In genomic region chr4:108320627-108321380, GRCm38 (mm10) we compare ENCODE assay signal across 15 mouse cellular contexts. TPM values are rescaled to one million over a fixed set of nuclear protein-coding genes. Genes with fewer than 3 reads are reported as not detected.
A peak's percentile ranks its signal among the peaks of the same experiment; 100 is the strongest.
DNase-seq lines count a peak whose midpoint lies in the region; ATAC-seq and TF ChIP-seq lines count a peak whose summit lies in the region.
"Had no signal": no experiment of that assay in that cellular context is flagged by ENCODE, and none has a peak within 500 bp of the region (broad histone marks: within the 10 kb centered on the region; RNA-seq: fewer than 3 reads in every experiment).

No protein-coding gene starts in this region.

- no peak overlapping the region for H3K4me2 ChIP-seq in heart, embryonic 16.5 days (ENCODE audit: low read depth, low read length)
- H3K4me2 ChIP-seq in kidney, postnatal 0 days (ENCODE audit: low read length): no peak overlapping the region
- H3K4me2 ChIP-seq: embryonic facial prominence, embryonic 13.5 days; forebrain, embryonic 15.5 days had no signal

- no peak overlapping the region for H3K9ac ChIP-seq in heart, embryonic 16.5 days (ENCODE audit: low read length)
- no peak overlapping the region for H3K9ac ChIP-seq in kidney, postnatal 0 days (ENCODE audit: low read depth, low read length)
- H3K9ac ChIP-seq: embryonic facial prominence, embryonic 13.5 days; forebrain, embryonic 15.5 days; liver, embryonic 14.5 days had no signal

- no peak for DNase-seq in heart, postnatal 25 days (ENCODE audit: low spot score)
- peak; percentile 41 to 55 for DNase-seq in spleen, postnatal 36 days (ENCODE audit: low spot score in 2 of 2)
- no peak for DNase-seq in spleen, adult 12 weeks (ENCODE audit: low spot score)
- DNase-seq in kidney, postnatal 0 days (ENCODE audit: low spot score): no peak
- DNase-seq in urinary bladder, postnatal 36 days (ENCODE audit: low spot score in 2 of 2): no peak
- DNase-seq in layer of hippocampus, postnatal 25 days (ENCODE audit: extremely low spot score in 1 of 2, low spot score in 1 of 2): no peak
- DNase-seq: cerebellum, adult 9-11 months; heart, postnatal 4 days; thymus, postnatal 14 days had no signal

- 0 out of 2 replicates have a peak, but pooled peaks have one; percentile 26 for ATAC-seq in heart, embryonic 16.5 days (replicated peaks; ENCODE audit: extremely low read depth, insufficient read depth, low FRiP score)
- peak; percentile 78; the same call in 1 of the 2 replicates for ATAC-seq in kidney, postnatal 0 days (replicated peaks; ENCODE audit: low FRiP score, low read depth)
- ATAC-seq: forebrain, embryonic 15.5 days; intestine, embryonic 16.5 days had no signal

- H3K36me3 ChIP-seq in heart, embryonic 16.5 days (ENCODE audit: control insufficient read depth, insufficient read depth): no peaks in the 10 kb centered on the region
- no peaks in the 10 kb centered on the region for H3K36me3 ChIP-seq in kidney, postnatal 0 days (ENCODE audit: insufficient read depth, low read length)
- H3K36me3 ChIP-seq: embryonic facial prominence, embryonic 13.5 days; forebrain, embryonic 15.5 days had no signal

- no peak overlapping the region for H3K4me3 ChIP-seq in heart, embryonic 16.5 days (ENCODE audit: low read length)
- H3K4me3 ChIP-seq in kidney, postnatal 0 days (replicated peaks; ENCODE audit: low read depth, low read length): no peak overlapping the region
- H3K4me3 ChIP-seq: embryonic facial prominence, embryonic 13.5 days; forebrain, embryonic 15.5 days; myocyte had no signal

- no peaks in the 10 kb centered on the region for H3K27me3 ChIP-seq in heart, embryonic 16.5 days (ENCODE audit: control insufficient read depth, insufficient read depth, low read length)
- H3K27me3 ChIP-seq in kidney, postnatal 0 days (ENCODE audit: insufficient read depth, low read length): no peaks in the 10 kb centered on the region
- H3K27me3 ChIP-seq: embryonic facial prominence, embryonic 13.5 days; forebrain, embryonic 15.5 days had no signal

- TF ChIP-seq CTCF in kidney, postnatal 0 days (IDR thresholded peaks at IDR 0.05; ENCODE audit: low read depth): no peak

- WGBS in heart, embryonic 16.5 days: 66% methylated on average over 7 of the region's 7 CpGs
- WGBS in kidney, postnatal 0 days: 58% methylated on average over 7 of the region's 7 CpGs

- intact Hi-C loops in heart, postnatal 25 days (cut with DNase I): loop anchor here (5.0 to 10.0 kb wide), 2 partner anchors 69 to 396 kb away; partner anchors contain the start of gene Cpt2

- H3K4me1 ChIP-seq in heart, embryonic 16.5 days (ENCODE audit: control insufficient read depth, insufficient read depth, low read length): peaks cover 15% of the 10 kb centered on the region
- no peaks in the 10 kb centered on the region for H3K4me1 ChIP-seq in kidney, postnatal 0 days (replicated peaks; ENCODE audit: insufficient read depth, low read length)
- H3K4me1 ChIP-seq: embryonic facial prominence, embryonic 13.5 days; forebrain, embryonic 15.5 days had no signal

- no peaks in the 10 kb centered on the region for H3K9me3 ChIP-seq in heart, embryonic 16.5 days (replicated peaks; ENCODE audit: control insufficient read depth, low read length)
- H3K9me3 ChIP-seq in kidney, postnatal 0 days (replicated peaks; ENCODE audit: low read length): no peaks in the 10 kb centered on the region
- H3K9me3 ChIP-seq: embryonic facial prominence, embryonic 13.5 days; forebrain, embryonic 15.5 days had no signal

- H3K27ac ChIP-seq in heart, embryonic 16.5 days (ENCODE audit: low read length): no peak overlapping the region
- H3K27ac ChIP-seq in kidney, postnatal 0 days: no peak overlapping the region
- H3K27ac ChIP-seq: embryonic facial prominence, embryonic 13.5 days; forebrain, embryonic 15.5 days; liver, embryonic 14.5 days had no signal

RNA-seq across cellular contexts. Expression of gene Coa7, which starts 7.1 kb away (rescaled TPM):
- 46.3 and 53.6 TPM in 2 replicates for polyA plus RNA-seq in heart, embryonic 16.5 days (2015; fragmentation: Nextera tagmentation; extraction: Ambion mirVana)
- total RNA-seq in heart, postnatal 25 days (2021): 10 to 100 TPM; 35.2 to 37.8 TPM
- polyA plus RNA-seq in kidney, postnatal 0 days (2015; fragmentation: Nextera tagmentation; extraction: Ambion mirVana): 66.6 and 66.8 TPM in 2 replicates
- 10 to 100 TPM; 26.2 to 26.4 TPM for total RNA-seq in layer of hippocampus, postnatal 25 days (2021)

RNA-seq across cellular contexts. Expression of gene Zyg11b, which starts 19.9 kb away (rescaled TPM):
- polyA plus RNA-seq in heart, embryonic 16.5 days (2015; fragmentation: Nextera tagmentation; extraction: Ambion mirVana): 7.6 and 8.3 TPM in 2 replicates
- 10 to 100 TPM; 33.6 to 40.4 TPM for total RNA-seq in heart, postnatal 25 days (2021)
- 7.4 and 7.5 TPM in 2 replicates for polyA plus RNA-seq in kidney, postnatal 0 days (2015; fragmentation: Nextera tagmentation; extraction: Ambion mirVana)
- 100 to 1,000 TPM; 103 to 106 TPM for total RNA-seq in layer of hippocampus, postnatal 25 days (2021)

Comparison
In these comparisons a context has a peak if more than half of its experiments do, and no peak if none do; other contexts are left out.
1. DNase-seq: peak in spleen, postnatal 36 days (2 of 2); none in heart, postnatal 25 days (single experiment), spleen, adult 12 weeks (single experiment), kidney, postnatal 0 days (single experiment), urinary bladder, postnatal 36 days (0 of 2) and layer of hippocampus, postnatal 25 days (0 of 2).